Mouse (Mus musculus) intestine, postnatal 0 days (tissue): ENCODE results near the gene Ppp1r21. TPM values are rescaled to one million over a fixed set of nuclear protein-coding genes. Genes with fewer than 3 reads are reported as not detected.
A peak's percentile ranks its signal among the peaks of the same experiment; 100 is the strongest.

Experiments used
- ATAC-seq: fragments of 200-750 bp; cut with Nextera tagmentation; 2 replicates; pipeline ENCODE4 v1.8.0; 2017; ENCODE audit warnings: mild to moderate bottlenecking, moderate TSS enrichment, moderate library complexity
- H3K27ac ChIP-seq: fragments of 300-500 bp; sonication (generic); 2 replicates; pipeline ENCODE4 v1.5.1; 2014; ENCODE audit warnings: mild to moderate bottlenecking, low read depth, low read length, moderate library complexity
- H3K27me3 ChIP-seq: fragments of 300-500 bp; sonication (generic); replicated peaks from 2 replicates; pipeline ENCODE4 v1.6.1; 2014; ENCODE audit warnings: low read length, mixed read lengths; ENCODE audit not compliant: control insufficient read depth, insufficient read depth
- H3K36me3 ChIP-seq: fragments of 300-500 bp; sonication (generic); 2 replicates; pipeline ENCODE4 v1.6.1; 2014; ENCODE audit warnings: mild to moderate bottlenecking, moderate library complexity; ENCODE audit not compliant: control insufficient read depth, insufficient read depth
- H3K4me1 ChIP-seq: fragments of 300-500 bp; sonication (generic); replicated peaks from 2 replicates; pipeline ENCODE4 v1.6.1; 2014; ENCODE audit warnings: antibody characterized with exemption, low read length, mixed read lengths; ENCODE audit not compliant: control insufficient read depth, insufficient read depth
- H3K4me2 ChIP-seq: fragments of 300-500 bp; sonication (generic); replicated peaks from 2 replicates; pipeline ENCODE4 v1.6.1; 2014; ENCODE audit warnings: low read depth, mild to moderate bottlenecking, moderate library complexity
- H3K4me3 ChIP-seq: fragments of 300-500 bp; sonication (generic); 2 replicates; pipeline ENCODE4 v1.5.1; 2014; ENCODE audit warnings: low read depth, low read length
- H3K9ac ChIP-seq: fragments of 300-500 bp; sonication (generic); 2 replicates; pipeline ENCODE4 v1.6.1; 2014; ENCODE audit warnings: mild to moderate bottlenecking, low read depth, low read length
- H3K9me3 ChIP-seq: fragments of 300-500 bp; sonication (generic); 2 replicates; pipeline ENCODE4 v1.6.1; 2016; ENCODE audit warnings: mixed run types; ENCODE audit not compliant: control insufficient read depth
- CTCF ChIP-seq: sonication (generic); IDR thresholded peaks from 2 replicates; pipeline ENCODE4 v1.5.1; 2016; ENCODE audit warnings: low read depth, mild to moderate bottlenecking, control low read depth, antibody characterized with exemption, moderate library complexity
- WGBS: fragments of 180-500 bp; shearing (Covaris S2); extraction: QIAGEN DNeasy Blood & Tissue Kit; methylation state at CpG from one replicate; pipeline ENCODE4 v1.1.7; 2014; 5-methylcytosine and 5-hydroxymethylcytosine counted together
- polyA plus RNA-seq: library from polyadenylated mRNA; unstranded; fragments of >200 nt; fragmentation: Nextera tagmentation; extraction: Ambion mirVana; gene quantifications from 2 replicates; pipeline ENCODE4 v1.2.1, GENCODE M21; 2015

Gene Ppp1r21
- polyA plus RNA-seq, 1 experiment from 2014 or later: 25.8 TPM

GRCm38 (mm10) chr17:88537842-88538430 lies 8.0 kb downstream of the Ppp1r21 start:
- Histone ChIP-seq H3K4me2 (no peak overlapping the region), H3K27me3 (no peaks in the 10 kb centered on the region), H3K9ac (no peak overlapping the region), H3K27ac (no peak overlapping the region), H3K4me1 (0 out of 2 replicates have a peak, but pooled peaks cover 2% of the 10 kb centered on the region), H3K9me3 (no peaks in the 10 kb centered on the region), H3K36me3 (no peaks in the 10 kb centered on the region), H3K4me3 (no peak overlapping the region)
- no peak for TF ChIP-seq CTCF
- no peak for ATAC-seq
- 94% methylated on average over 8 of the region's 8 CpGs for WGBS

DNA sequence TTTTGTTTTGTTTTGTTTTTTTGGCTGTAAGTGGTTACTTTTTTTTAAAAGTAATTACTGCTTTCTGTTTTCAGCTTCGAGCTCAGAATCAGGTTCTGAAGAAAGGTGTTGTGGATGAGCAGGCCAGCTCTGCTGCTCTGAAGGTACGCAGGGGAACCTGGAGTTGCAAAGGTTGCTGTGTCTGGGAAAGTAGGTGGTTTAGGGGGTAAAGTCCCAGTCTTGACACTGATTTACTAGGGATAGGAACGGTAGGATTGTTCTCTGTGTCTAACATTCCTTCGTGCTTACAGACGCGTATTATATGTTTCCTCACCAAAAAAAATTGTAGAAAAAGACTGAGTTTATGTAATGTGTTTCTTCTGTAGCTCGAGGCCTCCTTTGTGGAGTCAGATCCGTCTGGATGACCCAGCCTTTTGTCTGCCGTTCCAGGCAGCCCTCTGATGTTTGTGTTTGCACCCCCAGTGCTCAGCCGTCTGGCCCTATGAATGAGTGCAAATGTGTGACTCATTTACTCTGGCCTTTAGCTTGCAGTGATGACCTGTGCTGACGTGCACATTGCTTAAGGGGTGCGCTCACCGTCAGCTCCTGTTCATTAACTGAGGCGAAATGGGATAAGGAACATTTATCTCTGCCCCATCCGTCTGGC lies 13.0 kb downstream of the Ppp1r21 start:
- Histone ChIP-seq H3K9ac (no peak overlapping the region), H3K9me3 (no peaks in the 10 kb centered on the region), H3K36me3 (peaks cover 23% of the 10 kb centered on the region), H3K27ac (peak overlapping the region; percentile 86), H3K4me1 (0 out of 2 replicates have a peak, but pooled peaks cover 2% of the 10 kb centered on the region), H3K27me3 (no peaks in the 10 kb centered on the region), H3K4me2 (peak overlapping the region; percentile 18; the same call in 1 of the 2 replicates), H3K4me3 (no peak overlapping the region)
- peak; percentile 98 for ATAC-seq
- WGBS: 24% methylated on average over 15 of the region's 15 CpGs
- TF ChIP-seq CTCF: no peak

DNA sequence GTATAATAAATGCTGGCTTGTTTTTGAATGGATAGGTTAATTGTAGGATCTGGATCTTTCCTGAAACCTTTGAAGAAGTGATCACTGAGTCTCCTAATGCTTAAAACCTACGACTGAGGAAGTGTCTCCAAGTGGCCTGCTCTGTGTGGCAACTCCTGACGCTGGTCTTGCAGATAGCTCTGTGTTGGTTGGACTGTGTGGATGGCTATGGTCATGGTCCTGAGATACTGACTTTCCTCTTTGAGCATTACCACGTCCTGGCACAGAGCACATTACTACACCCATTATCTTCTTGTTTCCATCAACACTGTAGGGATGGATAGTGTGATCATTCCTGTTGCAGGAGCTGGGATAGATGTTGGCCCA lies 13.5 kb downstream of the Ppp1r21 start:
- WGBS: 42% methylated on average over 3 of the region's 3 CpGs

GRCm38 (mm10) chr17:88545217-88545784 lies 15.4 kb downstream of the Ppp1r21 start:
- TF ChIP-seq CTCF: no peak
- no peak for ATAC-seq
- no peaks in the 10 kb centered on the region for H3K9me3 ChIP-seq
- no peaks in the 10 kb centered on the region for H3K27me3 ChIP-seq
- H3K4me2 ChIP-seq: no peak overlapping the region
- 82% methylated on average over 15 of the region's 15 CpGs for WGBS
- H3K9ac ChIP-seq: no peak overlapping the region
- H3K36me3 ChIP-seq: peaks cover 44% of the 10 kb centered on the region
- no peak overlapping the region for H3K27ac ChIP-seq
- H3K4me1 ChIP-seq: 0 out of 2 replicates have a peak, but pooled peaks cover 2% of the 10 kb centered on the region
- H3K4me3 ChIP-seq: no peak overlapping the region

More for the DNA sequence above, 13.5 kb downstream of the Ppp1r21 start:
- Histone ChIP-seq H3K4me2 (peak overlapping the region; percentile 18; the same call in 1 of the 2 replicates), H3K4me1 (0 out of 2 replicates have a peak, but pooled peaks cover 2% of the 10 kb centered on the region), H3K9ac (no peak overlapping the region), H3K27ac (peak overlapping the region; percentile 86), H3K36me3 (peaks cover 28% of the 10 kb centered on the region), H3K27me3 (no peaks in the 10 kb centered on the region), H3K4me3 (no peak overlapping the region), H3K9me3 (no peaks in the 10 kb centered on the region)
- peak; percentile 64 for ATAC-seq
- TF ChIP-seq CTCF: no peak

GRCm38 (mm10) chr17:88546745-88547144 lies 16.8 kb downstream of the Ppp1r21 start:
- 91% methylated on average over 4 of the region's 4 CpGs for WGBS
- H3K9ac ChIP-seq: no peak overlapping the region
- no peak for TF ChIP-seq CTCF
- 0 out of 2 replicates have a peak, but pooled peaks cover 2% of the 10 kb centered on the region for H3K4me1 ChIP-seq
- no peak overlapping the region for H3K4me3 ChIP-seq
- no peak for ATAC-seq
- H3K27me3 ChIP-seq: no peaks in the 10 kb centered on the region
- H3K9me3 ChIP-seq: no peaks in the 10 kb centered on the region
- no peak overlapping the region for H3K4me2 ChIP-seq
- H3K27ac ChIP-seq: no peak overlapping the region
- H3K36me3 ChIP-seq: peaks cover 51% of the 10 kb centered on the region

GRCm38 (mm10) chr17:88549411-88550191 lies 19.7 kb downstream of the Ppp1r21 start:
- Histone ChIP-seq H3K27me3 (no peaks in the 10 kb centered on the region), H3K27ac (no peak overlapping the region), H3K9ac (no peak overlapping the region), H3K36me3 (peaks cover 62% of the 10 kb centered on the region), H3K4me1 (peaks cover 3% of the 10 kb centered on the region; the same call in 1 of the 2 replicates), H3K4me3 (no peak overlapping the region), H3K4me2 (no peak overlapping the region), H3K9me3 (no peaks in the 10 kb centered on the region)
- TF ChIP-seq CTCF: no peak
- WGBS: 77% methylated on average over 24 of the region's 24 CpGs
- no peak for ATAC-seq
